Mouse (Mus musculus): Measurements from ENCODE around the gene Celf2. TPM values are rescaled to one million over a fixed set of nuclear protein-coding genes. Genes with fewer than 3 reads are reported as not detected.

The Celf2 gene
- polyA plus RNA-seq, 1 experiment from 2014 or later = 35.4 TPM

DNA sequence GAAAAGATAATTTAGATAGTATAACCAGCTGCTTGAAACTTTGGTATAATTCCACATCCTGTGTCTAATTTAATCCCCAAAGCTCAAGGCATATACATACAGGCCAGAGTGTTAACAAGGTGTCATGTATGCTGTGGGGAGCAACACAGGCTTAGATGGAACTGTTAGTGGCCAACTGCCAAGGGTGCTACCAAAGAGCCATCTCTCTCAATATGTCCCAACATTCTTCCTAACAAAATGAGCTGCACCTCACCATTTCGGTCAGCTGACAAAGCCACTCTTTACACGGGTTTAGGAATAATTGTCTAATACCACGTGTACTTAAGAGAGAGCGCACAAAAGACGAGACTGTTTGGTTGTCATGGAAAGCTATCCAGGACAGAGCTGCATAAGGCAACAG, 782.0 kb downstream of the Celf2 start:
- Histone ChIP-seq H3K9ac (ENCODE audit: low read depth, low read length) (no peak overlapping the region), H3K9me3 (ENCODE audit: control insufficient read depth, low read length) (no peaks in the 10 kb centered on the region), H3K36me3 (ENCODE audit: control insufficient read depth, insufficient read depth, low read length) (no peaks in the 10 kb centered on the region), H3K4me1 (ENCODE audit: control insufficient read depth, insufficient read depth, low read length) (peaks cover 3% of the 10 kb centered on the region; the same call in 1 of the 2 replicates), H3K27ac (ENCODE audit: low read length) (no peak overlapping the region), H3K4me2 (ENCODE audit: low read depth, low read length) (no peak overlapping the region), H3K27me3 (replicated peaks; ENCODE audit: control insufficient read depth, insufficient read depth, low read length) (no peaks in the 10 kb centered on the region), H3K4me3 (ENCODE audit: low read length) (no peak overlapping the region)
- 90% methylated on average over 5 of the region's 5 CpGs for WGBS
- ATAC-seq = no peak

DNA sequence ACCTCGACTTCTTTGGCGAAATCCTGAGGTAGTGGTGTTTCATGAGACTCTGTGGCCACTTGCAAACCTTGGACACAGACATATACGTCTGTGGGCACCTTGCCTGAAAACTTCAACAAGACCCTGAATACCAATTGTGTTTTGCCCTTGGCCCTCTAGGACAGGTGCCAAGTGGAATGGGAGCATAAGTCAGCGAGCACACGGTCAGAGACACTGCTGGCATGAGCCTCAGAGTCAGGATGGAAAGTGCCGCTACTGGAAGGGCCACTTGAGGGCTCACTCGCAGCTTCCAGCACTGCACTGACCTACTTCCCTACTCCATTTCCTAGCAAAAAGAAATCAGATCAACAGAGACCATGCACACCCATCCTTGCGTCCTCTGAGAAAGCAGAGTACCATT, 783.3 kb downstream of the Celf2 start:
- H3K9ac ChIP-seq (ENCODE audit: low read depth, low read length) = no peak overlapping the region
- H3K27me3 ChIP-seq (replicated peaks; ENCODE audit: control insufficient read depth, insufficient read depth, low read length) = no peaks in the 10 kb centered on the region
- 73% methylated on average over 8 of the region's 8 CpGs for WGBS
- no peak overlapping the region for H3K27ac ChIP-seq (ENCODE audit: low read length)
- no peak overlapping the region for H3K4me3 ChIP-seq (ENCODE audit: low read length)
- H3K9me3 ChIP-seq (ENCODE audit: control insufficient read depth, low read length) = no peaks in the 10 kb centered on the region
- no peaks in the 10 kb centered on the region for H3K36me3 ChIP-seq (ENCODE audit: control insufficient read depth, insufficient read depth, low read length)
- no peak overlapping the region for H3K4me2 ChIP-seq (ENCODE audit: low read depth, low read length)
- H3K4me1 ChIP-seq (ENCODE audit: control insufficient read depth, insufficient read depth, low read length) = peaks cover 14% of the 10 kb centered on the region
- no peak for ATAC-seq

DNA sequence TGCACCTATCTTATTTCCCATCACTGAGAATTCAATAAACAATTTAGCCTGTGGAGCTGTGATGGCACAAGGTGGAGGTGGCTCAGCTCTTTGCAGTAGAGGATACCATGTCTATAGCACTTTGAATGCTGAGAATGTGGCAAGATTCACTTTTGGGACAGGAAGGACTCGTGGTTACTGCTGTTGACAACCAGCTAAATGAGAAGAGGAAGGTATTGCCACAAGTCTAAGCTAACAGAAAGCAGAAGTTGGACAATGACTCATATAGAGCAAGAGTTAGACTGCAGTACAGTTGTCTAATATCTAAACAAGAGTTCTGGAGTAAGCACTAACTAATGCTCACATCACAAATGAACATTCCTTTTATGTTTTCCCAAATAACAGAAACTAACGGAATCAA, 785.8 kb downstream of the Celf2 start:
- Histone ChIP-seq H3K36me3 (ENCODE audit: control insufficient read depth, insufficient read depth, low read length) (no peaks in the 10 kb centered on the region), H3K9me3 (ENCODE audit: control insufficient read depth, low read length) (no peaks in the 10 kb centered on the region), H3K4me2 (ENCODE audit: low read depth, low read length) (no peak overlapping the region), H3K4me1 (ENCODE audit: control insufficient read depth, insufficient read depth, low read length) (peaks cover 15% of the 10 kb centered on the region), H3K27ac (ENCODE audit: low read length) (no peak overlapping the region), H3K4me3 (ENCODE audit: low read length) (no peak overlapping the region), H3K27me3 (replicated peaks; ENCODE audit: control insufficient read depth, insufficient read depth, low read length) (no peaks in the 10 kb centered on the region), H3K9ac (ENCODE audit: low read depth, low read length) (no peak overlapping the region)
- WGBS = 72% methylated on average over 2 of the region's 2 CpGs
- no peak for ATAC-seq

GRCm38 (mm10) chr2:6721460-6722401, 787.6 kb downstream of the Celf2 start:
- H3K27ac ChIP-seq (ENCODE audit: low read length) = peak overlapping the region; percentile 42; the same call in 1 of the 2 replicates
- peak overlapping the region; percentile 50 for H3K9ac ChIP-seq (ENCODE audit: low read depth, low read length)
- ATAC-seq = peak; percentile 50

GRCm38 (mm10) chr2:6720753-6721459, 788.5 kb downstream of the Celf2 start:
- peak overlapping the region; percentile 42 for H3K4me3 ChIP-seq (ENCODE audit: low read length)
- peak overlapping the region; percentile 50; the same call in 1 of the 2 replicates for H3K9ac ChIP-seq (ENCODE audit: low read depth, low read length)
- H3K9me3 ChIP-seq (ENCODE audit: control insufficient read depth, low read length) = no peaks in the 10 kb centered on the region
- H3K36me3 ChIP-seq (ENCODE audit: control insufficient read depth, insufficient read depth, low read length) = no peaks in the 10 kb centered on the region
- H3K27me3 ChIP-seq (replicated peaks; ENCODE audit: control insufficient read depth, insufficient read depth, low read length) = no peaks in the 10 kb centered on the region
- 22% methylated on average over 11 of the region's 11 CpGs for WGBS
- peaks cover 15% of the 10 kb centered on the region for H3K4me1 ChIP-seq (ENCODE audit: control insufficient read depth, insufficient read depth, low read length)
- peak overlapping the region; percentile 60 for H3K4me2 ChIP-seq (ENCODE audit: low read depth, low read length)
- peak; percentile 94 for ATAC-seq
- H3K27ac ChIP-seq (ENCODE audit: low read length) = peak overlapping the region; percentile 2; the same call in 1 of the 2 replicates

More at GRCm38 (mm10) chr2:6721460-6722401, 787.6 kb downstream of the Celf2 start:
- Histone ChIP-seq H3K4me3 (ENCODE audit: low read length) (peak overlapping the region; percentile 42), H3K36me3 (ENCODE audit: control insufficient read depth, insufficient read depth, low read length) (no peaks in the 10 kb centered on the region), H3K4me1 (ENCODE audit: control insufficient read depth, insufficient read depth, low read length) (peaks cover 15% of the 10 kb centered on the region), H3K4me2 (ENCODE audit: low read depth, low read length) (peak overlapping the region; percentile 60), H3K9me3 (ENCODE audit: control insufficient read depth, low read length) (no peaks in the 10 kb centered on the region), H3K27me3 (replicated peaks; ENCODE audit: control insufficient read depth, insufficient read depth, low read length) (no peaks in the 10 kb centered on the region)
- 23% methylated on average over 17 of the region's 17 CpGs for WGBS

GRCm38 (mm10) chr2:6718864-6719263, 790.5 kb downstream of the Celf2 start:
- H3K4me1 ChIP-seq (ENCODE audit: control insufficient read depth, insufficient read depth, low read length) = peaks cover 15% of the 10 kb centered on the region
- no peak overlapping the region for H3K4me2 ChIP-seq (ENCODE audit: low read depth, low read length)
- H3K4me3 ChIP-seq (ENCODE audit: low read length) = no peak overlapping the region
- no peak overlapping the region for H3K9ac ChIP-seq (ENCODE audit: low read depth, low read length)
- ATAC-seq = no peak
- H3K9me3 ChIP-seq (ENCODE audit: control insufficient read depth, low read length) = no peaks in the 10 kb centered on the region
- H3K27ac ChIP-seq (ENCODE audit: low read length) = no peak overlapping the region
- H3K27me3 ChIP-seq (replicated peaks; ENCODE audit: control insufficient read depth, insufficient read depth, low read length) = no peaks in the 10 kb centered on the region
- no peaks in the 10 kb centered on the region for H3K36me3 ChIP-seq (ENCODE audit: control insufficient read depth, insufficient read depth, low read length)

DNA sequence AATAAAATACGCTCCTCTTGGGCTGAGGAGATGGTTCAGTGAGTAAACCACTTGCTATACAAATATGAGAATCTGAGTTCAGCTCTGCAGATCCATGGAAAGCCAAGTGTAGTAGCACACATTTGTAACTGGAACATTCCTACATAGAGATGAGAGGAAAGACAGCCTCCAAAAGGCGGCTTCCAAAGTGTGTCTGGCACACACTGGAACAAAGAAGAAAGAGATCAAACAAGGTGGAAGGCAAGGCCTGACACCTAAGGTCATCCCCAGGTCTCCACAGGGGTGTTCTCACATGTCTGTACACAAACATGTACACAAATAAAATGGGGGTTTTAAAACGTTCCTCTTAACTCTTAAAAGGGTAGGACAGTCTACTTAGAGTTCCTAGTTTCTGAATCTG, 791.4 kb downstream of the Celf2 start:
- Histone ChIP-seq H3K36me3 (ENCODE audit: control insufficient read depth, insufficient read depth, low read length) (no peaks in the 10 kb centered on the region), H3K4me1 (ENCODE audit: control insufficient read depth, insufficient read depth, low read length) (peaks cover 15% of the 10 kb centered on the region), H3K4me3 (ENCODE audit: low read length) (no peak overlapping the region), H3K4me2 (ENCODE audit: low read depth, low read length) (no peak overlapping the region), H3K27me3 (replicated peaks; ENCODE audit: control insufficient read depth, insufficient read depth, low read length) (no peaks in the 10 kb centered on the region), H3K27ac (ENCODE audit: low read length) (no peak overlapping the region), H3K9me3 (ENCODE audit: control insufficient read depth, low read length) (no peaks in the 10 kb centered on the region), H3K9ac (ENCODE audit: low read depth, low read length) (no peak overlapping the region)
- no peak for ATAC-seq
- WGBS = 61% methylated on average over 3 of the region's 3 CpGs

DNA sequence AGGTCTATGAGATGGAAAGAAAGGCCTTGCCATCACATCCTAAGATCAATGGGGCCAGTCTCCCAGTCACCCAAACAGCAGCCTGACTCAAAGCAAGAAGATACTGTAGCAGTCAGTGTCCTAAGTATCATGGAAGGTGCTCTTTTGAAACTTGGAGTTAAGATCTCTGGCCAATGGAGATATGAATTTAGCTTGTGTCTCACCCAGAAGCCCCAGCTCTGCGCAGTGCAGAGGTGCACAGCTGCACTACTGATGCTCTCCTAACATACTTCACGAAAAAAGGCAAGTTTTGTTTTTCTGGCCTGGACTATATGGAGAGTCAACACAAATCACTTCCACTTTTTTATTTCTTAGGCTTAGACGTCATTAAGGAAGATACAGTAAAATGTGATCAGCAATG, 793.8 kb downstream of the Celf2 start:
- WGBS = 86% methylated on average over 3 of the region's 3 CpGs
- no peaks in the 10 kb centered on the region for H3K27me3 ChIP-seq (replicated peaks; ENCODE audit: control insufficient read depth, insufficient read depth, low read length)

GRCm38 (mm10) chr2:6713529-6713928, 795.8 kb downstream of the Celf2 start:
- H3K9me3 ChIP-seq (ENCODE audit: control insufficient read depth, low read length) = no peaks in the 10 kb centered on the region
- no peak overlapping the region for H3K4me2 ChIP-seq (ENCODE audit: low read depth, low read length)
- H3K9ac ChIP-seq (ENCODE audit: low read depth, low read length) = no peak overlapping the region
- no peaks in the 10 kb centered on the region for H3K4me1 ChIP-seq (ENCODE audit: control insufficient read depth, insufficient read depth, low read length)
- no peak overlapping the region for H3K4me3 ChIP-seq (ENCODE audit: low read length)
- no peaks in the 10 kb centered on the region for H3K36me3 ChIP-seq (ENCODE audit: control insufficient read depth, insufficient read depth, low read length)
- no peak for ATAC-seq
- no peaks in the 10 kb centered on the region for H3K27me3 ChIP-seq (replicated peaks; ENCODE audit: control insufficient read depth, insufficient read depth, low read length)
- WGBS = 89% methylated on average over 6 of the region's 6 CpGs
- no peak overlapping the region for H3K27ac ChIP-seq (ENCODE audit: low read length)

More for the DNA sequence above, 793.8 kb downstream of the Celf2 start:
- H3K9me3 ChIP-seq (ENCODE audit: control insufficient read depth, low read length) = no peaks in the 10 kb centered on the region
- H3K4me3 ChIP-seq (ENCODE audit: low read length) = no peak overlapping the region
- H3K27ac ChIP-seq (ENCODE audit: low read length) = no peak overlapping the region
- no peak for ATAC-seq
- no peaks in the 10 kb centered on the region for H3K36me3 ChIP-seq (ENCODE audit: control insufficient read depth, insufficient read depth, low read length)
- no peaks in the 10 kb centered on the region for H3K4me1 ChIP-seq (ENCODE audit: control insufficient read depth, insufficient read depth, low read length)
- no peak overlapping the region for H3K9ac ChIP-seq (ENCODE audit: low read depth, low read length)
- H3K4me2 ChIP-seq (ENCODE audit: low read depth, low read length) = no peak overlapping the region

Data from intestine, embryonic 16.5 days (tissue).